Mouse (Mus musculus): ENCODE data around the gene Csf1. TPM values are rescaled to one million over a fixed set of nuclear protein-coding genes. Genes with fewer than 3 reads are reported as not detected.

Csf1 gene
- polyA plus RNA-seq, 1 experiment from 2014 or later: 10.7 TPM

DNA sequence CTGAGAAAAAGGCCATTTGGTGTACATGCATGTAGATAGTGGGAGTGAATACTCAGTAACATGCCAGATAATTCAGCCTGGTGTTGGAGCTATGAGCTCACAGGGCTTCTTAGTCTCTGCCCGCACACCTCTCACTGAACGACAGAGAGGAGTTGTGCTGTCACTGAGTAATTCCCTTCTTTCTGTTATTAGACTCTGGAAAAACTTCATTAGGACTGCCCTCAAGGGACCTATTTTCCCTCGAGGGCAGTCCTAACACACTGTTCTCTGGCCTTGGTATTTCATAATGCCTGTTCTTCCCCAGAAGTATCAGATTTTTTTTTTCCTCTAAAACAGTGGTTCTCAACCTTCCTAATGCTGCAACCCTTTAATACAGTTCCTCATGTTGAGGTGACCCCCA, 48.2 kb downstream of the Csf1 start:
- Histone ChIP-seq H3K9me3 (ENCODE audit: control insufficient read depth, low read length) (no peaks in the 10 kb centered on the region), H3K27ac (ENCODE audit: low read depth, low read length) (no peak overlapping the region), H3K4me1 (replicated peaks; ENCODE audit: control insufficient read depth, insufficient read depth, low read length) (no peaks in the 10 kb centered on the region), H3K36me3 (ENCODE audit: control insufficient read depth, insufficient read depth, low read length) (no peaks in the 10 kb centered on the region), H3K27me3 (replicated peaks; ENCODE audit: control insufficient read depth, insufficient read depth, low read length) (no peaks in the 10 kb centered on the region), H3K4me2 (no peak overlapping the region), H3K9ac (ENCODE audit: low read depth, low read length) (no peak overlapping the region), H3K4me3 (ENCODE audit: low read depth, low read length) (no peak overlapping the region)
- ATAC-seq (replicated peaks; ENCODE audit: low FRiP score) (no peak), DNase-seq (ENCODE audit: low spot score) (no peak)
- 69% methylated on average over 3 of the region's 3 CpGs for WGBS

DNA sequence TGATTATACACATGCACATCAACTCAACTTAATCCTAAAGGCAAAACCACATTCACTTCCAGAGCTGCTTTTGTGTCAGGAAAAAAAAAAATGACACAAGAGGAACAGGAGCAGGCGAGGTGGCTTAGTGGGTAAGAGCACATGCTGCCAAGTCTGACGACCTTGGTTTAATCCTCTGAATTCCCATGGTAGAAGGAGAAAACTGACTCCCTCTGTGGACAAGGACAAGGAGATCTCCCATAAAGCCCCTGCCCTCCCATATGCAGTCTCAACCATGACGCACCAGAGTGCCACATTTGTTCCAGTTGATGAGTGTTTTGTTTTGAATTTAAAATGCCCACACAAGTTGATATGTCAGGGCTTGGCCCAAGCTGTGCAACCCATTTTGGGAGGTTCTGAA, 51.1 kb downstream of the Csf1 start:
- ATAC-seq (replicated peaks; ENCODE audit: low FRiP score): no peak
- H3K4me2 ChIP-seq: no peak overlapping the region
- WGBS: 61% methylated on average over 3 of the region's 3 CpGs

GRCm38 (mm10) chr3:107707239-107707638, 53.0 kb downstream of the Csf1 start:
- H3K27ac ChIP-seq (ENCODE audit: low read depth, low read length): no peak overlapping the region
- no peaks in the 10 kb centered on the region for H3K36me3 ChIP-seq (ENCODE audit: control insufficient read depth, insufficient read depth, low read length)
- ATAC-seq (replicated peaks; ENCODE audit: low FRiP score) (no peak), DNase-seq (ENCODE audit: low spot score) (no peak)
- no peaks in the 10 kb centered on the region for H3K27me3 ChIP-seq (replicated peaks; ENCODE audit: control insufficient read depth, insufficient read depth, low read length)
- H3K4me1 ChIP-seq (replicated peaks; ENCODE audit: control insufficient read depth, insufficient read depth, low read length): no peaks in the 10 kb centered on the region
- H3K9me3 ChIP-seq (ENCODE audit: control insufficient read depth, low read length): no peaks in the 10 kb centered on the region
- WGBS: 75% methylated on average over 4 of the region's 4 CpGs
- H3K4me3 ChIP-seq (ENCODE audit: low read depth, low read length): no peak overlapping the region
- no peak overlapping the region for H3K4me2 ChIP-seq
- no peak overlapping the region for H3K9ac ChIP-seq (ENCODE audit: low read depth, low read length)

More for the DNA sequence above, 51.1 kb downstream of the Csf1 start:
- Histone ChIP-seq H3K4me1 (replicated peaks; ENCODE audit: control insufficient read depth, insufficient read depth, low read length) (no peaks in the 10 kb centered on the region), H3K9me3 (ENCODE audit: control insufficient read depth, low read length) (no peaks in the 10 kb centered on the region), H3K36me3 (ENCODE audit: control insufficient read depth, insufficient read depth, low read length) (no peaks in the 10 kb centered on the region), H3K27ac (ENCODE audit: low read depth, low read length) (no peak overlapping the region), H3K4me3 (ENCODE audit: low read depth, low read length) (no peak overlapping the region), H3K9ac (ENCODE audit: low read depth, low read length) (no peak overlapping the region), H3K27me3 (replicated peaks; ENCODE audit: control insufficient read depth, insufficient read depth, low read length) (no peaks in the 10 kb centered on the region)
- no peak for DNase-seq (ENCODE audit: low spot score)

DNA sequence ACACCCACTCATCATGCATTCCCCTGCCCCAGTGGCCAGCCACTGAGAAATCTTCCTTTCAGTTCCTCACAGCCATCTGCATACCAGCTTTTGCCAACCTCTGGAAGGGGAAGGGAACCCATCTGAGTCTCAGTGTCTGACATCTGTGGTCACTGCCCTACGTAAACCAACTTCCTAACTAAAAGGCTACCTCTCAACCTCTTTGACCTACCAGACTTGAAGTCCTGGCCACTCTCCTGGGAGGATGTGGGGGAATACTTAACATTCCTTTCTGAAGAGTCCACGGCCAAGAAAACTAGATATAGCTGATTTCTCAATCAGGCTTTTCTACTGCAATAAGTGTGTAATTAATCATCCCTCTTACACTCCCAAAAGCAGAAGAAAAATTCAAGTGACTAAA, 54.1 kb downstream of the Csf1 start:
- no peaks in the 10 kb centered on the region for H3K4me1 ChIP-seq (replicated peaks; ENCODE audit: control insufficient read depth, insufficient read depth, low read length)
- H3K27me3 ChIP-seq (replicated peaks; ENCODE audit: control insufficient read depth, insufficient read depth, low read length): no peaks in the 10 kb centered on the region
- no peak overlapping the region for H3K4me2 ChIP-seq
- H3K4me3 ChIP-seq (ENCODE audit: low read depth, low read length): no peak overlapping the region
- H3K9me3 ChIP-seq (ENCODE audit: control insufficient read depth, low read length): no peaks in the 10 kb centered on the region
- ATAC-seq (replicated peaks; ENCODE audit: low FRiP score) (no peak), DNase-seq (ENCODE audit: low spot score) (no peak)
- H3K9ac ChIP-seq (ENCODE audit: low read depth, low read length): no peak overlapping the region
- WGBS: 30% methylated on average over 2 of the region's 2 CpGs
- H3K27ac ChIP-seq (ENCODE audit: low read depth, low read length): no peak overlapping the region
- H3K36me3 ChIP-seq (ENCODE audit: control insufficient read depth, insufficient read depth, low read length): no peaks in the 10 kb centered on the region

DNA sequence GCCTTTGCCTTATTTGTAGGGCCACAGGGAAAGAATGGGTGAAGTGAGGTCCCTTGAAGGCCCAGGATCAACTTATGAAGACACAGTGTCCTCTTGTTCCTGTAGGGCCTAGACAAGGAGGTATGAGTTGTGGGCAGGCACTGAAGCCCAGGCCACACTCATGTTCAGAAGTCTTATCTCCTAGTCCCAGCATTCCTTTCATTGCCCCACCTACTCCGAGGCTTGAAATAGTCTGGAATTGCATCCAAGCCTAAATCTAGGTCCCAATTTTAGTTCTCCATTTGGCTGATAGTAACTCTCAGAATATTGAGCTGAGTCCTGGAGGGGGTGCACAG, 55.9 kb downstream of the Csf1 start:
- DNase-seq (ENCODE audit: low spot score) (no peak), ATAC-seq (replicated peaks; ENCODE audit: low FRiP score) (no peak)
- Histone ChIP-seq H3K9me3 (ENCODE audit: control insufficient read depth, low read length) (no peaks in the 10 kb centered on the region), H3K9ac (ENCODE audit: low read depth, low read length) (no peak overlapping the region), H3K27me3 (replicated peaks; ENCODE audit: control insufficient read depth, insufficient read depth, low read length) (no peaks in the 10 kb centered on the region), H3K4me1 (replicated peaks; ENCODE audit: control insufficient read depth, insufficient read depth, low read length) (no peaks in the 10 kb centered on the region), H3K4me2 (no peak overlapping the region), H3K36me3 (ENCODE audit: control insufficient read depth, insufficient read depth, low read length) (no peaks in the 10 kb centered on the region), H3K4me3 (ENCODE audit: low read depth, low read length) (no peak overlapping the region), H3K27ac (ENCODE audit: low read depth, low read length) (no peak overlapping the region)
- 74% methylated on average over 1 of the region's 1 CpGs for WGBS

GRCm38 (mm10) chr3:107703675-107704370, 56.4 kb downstream of the Csf1 start:
- Histone ChIP-seq H3K36me3 (ENCODE audit: control insufficient read depth, insufficient read depth, low read length) (no peaks in the 10 kb centered on the region), H3K4me2 (no peak overlapping the region), H3K9me3 (ENCODE audit: control insufficient read depth, low read length) (no peaks in the 10 kb centered on the region), H3K4me3 (ENCODE audit: low read depth, low read length) (no peak overlapping the region), H3K27me3 (replicated peaks; ENCODE audit: control insufficient read depth, insufficient read depth, low read length) (no peaks in the 10 kb centered on the region), H3K27ac (ENCODE audit: low read depth, low read length) (no peak overlapping the region), H3K4me1 (replicated peaks; ENCODE audit: control insufficient read depth, insufficient read depth, low read length) (no peaks in the 10 kb centered on the region), H3K9ac (ENCODE audit: low read depth, low read length) (no peak overlapping the region)
- WGBS: 86% methylated on average over 7 of the region's 7 CpGs
- DNase-seq (ENCODE audit: low spot score): no peak
- ATAC-seq (replicated peaks; ENCODE audit: low FRiP score): no peak

DNA sequence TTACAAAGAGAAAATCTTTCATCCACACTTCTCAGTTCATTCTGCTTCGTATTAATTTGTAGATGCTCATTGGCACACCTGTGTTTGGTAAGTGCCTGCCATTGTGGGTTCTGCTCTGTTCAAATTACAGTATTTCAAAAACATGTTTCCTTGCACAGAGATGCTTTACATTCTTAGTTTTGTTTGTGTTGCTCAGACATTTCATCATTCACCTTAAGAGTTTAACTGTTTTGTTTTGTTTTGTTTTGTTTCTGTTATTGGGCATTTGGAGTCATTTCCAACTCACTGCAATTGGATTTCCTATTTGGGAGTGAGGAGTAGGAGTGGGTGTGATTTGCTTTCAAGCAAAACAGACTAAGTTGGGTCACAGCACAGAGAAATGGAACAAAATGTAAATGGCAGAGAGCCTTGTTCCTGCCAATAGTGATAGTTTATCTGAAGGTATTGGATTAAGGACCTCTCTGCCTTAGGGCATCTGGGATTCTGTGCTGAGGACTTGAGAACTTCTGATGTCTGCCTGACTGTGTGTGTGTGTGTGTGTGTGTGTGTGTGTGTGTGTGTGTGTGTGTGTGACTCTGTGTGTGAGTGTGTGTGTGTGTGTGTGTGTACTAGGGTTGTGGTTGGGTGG, 58.4 kb downstream of the Csf1 start:
- H3K27me3 ChIP-seq (replicated peaks; ENCODE audit: control insufficient read depth, insufficient read depth, low read length): no peaks in the 10 kb centered on the region
- no peaks in the 10 kb centered on the region for H3K36me3 ChIP-seq (ENCODE audit: control insufficient read depth, insufficient read depth, low read length)
- no peak overlapping the region for H3K4me2 ChIP-seq
- peaks cover 2% of the 10 kb centered on the region; the same call in 1 of the 2 replicates for H3K4me1 ChIP-seq (replicated peaks; ENCODE audit: control insufficient read depth, insufficient read depth, low read length)
- no peak overlapping the region for H3K9ac ChIP-seq (ENCODE audit: low read depth, low read length)
- no peaks in the 10 kb centered on the region for H3K9me3 ChIP-seq (ENCODE audit: control insufficient read depth, low read length)
- H3K4me3 ChIP-seq (ENCODE audit: low read depth, low read length): no peak overlapping the region
- no peak for DNase-seq (ENCODE audit: low spot score)
- no peak overlapping the region for H3K27ac ChIP-seq (ENCODE audit: low read depth, low read length)
- WGBS: 91% methylated on average over 1 of the region's 1 CpGs
- no peak for ATAC-seq (replicated peaks; ENCODE audit: low FRiP score)

DNA sequence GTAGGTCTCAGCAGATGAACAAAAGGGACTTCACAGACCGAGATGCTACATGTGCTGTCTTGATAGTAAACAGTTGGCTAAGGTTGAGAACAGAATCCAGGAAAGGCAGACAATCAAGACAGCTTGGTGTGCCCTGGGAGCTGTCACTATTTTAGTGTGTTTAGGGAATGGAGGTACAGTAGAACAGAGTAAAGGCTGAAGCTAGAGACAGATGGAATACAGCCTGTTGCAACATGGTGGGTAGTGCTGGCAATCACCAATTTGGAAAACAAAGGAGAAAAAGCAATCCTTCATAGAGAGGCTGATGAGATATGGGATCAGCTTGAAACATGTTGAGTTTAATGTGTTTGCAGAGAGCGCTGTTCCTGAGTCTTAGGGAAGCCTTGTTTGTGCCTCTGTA, 59.6 kb downstream of the Csf1 start:
- Histone ChIP-seq H3K4me3 (ENCODE audit: low read depth, low read length) (no peak overlapping the region), H3K4me2 (no peak overlapping the region), H3K27ac (ENCODE audit: low read depth, low read length) (no peak overlapping the region), H3K4me1 (replicated peaks; ENCODE audit: control insufficient read depth, insufficient read depth, low read length) (peaks cover 3% of the 10 kb centered on the region; the same call in 1 of the 2 replicates), H3K9me3 (ENCODE audit: control insufficient read depth, low read length) (no peaks in the 10 kb centered on the region), H3K9ac (ENCODE audit: low read depth, low read length) (no peak overlapping the region), H3K36me3 (ENCODE audit: control insufficient read depth, insufficient read depth, low read length) (no peaks in the 10 kb centered on the region), H3K27me3 (replicated peaks; ENCODE audit: control insufficient read depth, insufficient read depth, low read length) (no peaks in the 10 kb centered on the region)
- 74% methylated on average over 2 of the region's 2 CpGs for WGBS
- no peak for ATAC-seq (replicated peaks; ENCODE audit: low FRiP score)
- DNase-seq (ENCODE audit: low spot score): no peak

- 32% methylated on average over 3 of the region's 3 CpGs for WGBS
- H3K9me3 ChIP-seq (ENCODE audit: control insufficient read depth, low read length): no peaks in the 10 kb centered on the region
- H3K9ac ChIP-seq (ENCODE audit: low read depth, low read length): 0 out of 2 replicates have a peak overlapping the region, but pooled peaks have one; percentile 26
- peaks cover 20% of the 10 kb centered on the region for H3K4me1 ChIP-seq (replicated peaks; ENCODE audit: control insufficient read depth, insufficient read depth, low read length)
- peak overlapping the region; percentile 43 for H3K4me2 ChIP-seq
- H3K27me3 ChIP-seq (replicated peaks; ENCODE audit: control insufficient read depth, insufficient read depth, low read length): no peaks in the 10 kb centered on the region
- H3K4me3 ChIP-seq (ENCODE audit: low read depth, low read length): peak overlapping the region; percentile 93; the same call in 1 of the 2 replicates
- ATAC-seq (replicated peaks; ENCODE audit: low FRiP score): peak; percentile 42
- DNase-seq (ENCODE audit: low spot score): no peak
- H3K27ac ChIP-seq (ENCODE audit: low read depth, low read length): peak overlapping the region; percentile 89; the same call in 1 of the 2 replicates
- H3K36me3 ChIP-seq (ENCODE audit: control insufficient read depth, insufficient read depth, low read length): no peaks in the 10 kb centered on the region
Observed at GRCm38 (mm10) chr3:107696910-107697309, 63.4 kb downstream of the Csf1 start.
